Mouse (Mus musculus) testis, adult 10 weeks (tissue): ENCODE results near the gene Zfp933. TPM values are rescaled to one million over a fixed set of nuclear protein-coding genes. Genes with fewer than 3 reads are reported as not detected.

Experiments
- polyA plus RNA-seq: library from polyadenylated mRNA; stranded (reverse); fragments of 350-450 nt; fragmentation: Illumina TruSeq; extraction: RNeasy Lipid Tissue Mini Kit (QIAGEN cat#74804); gene quantifications from one replicate; pipeline ENCODE4 v1.2.3, GENCODE M21; 2014; ENCODE audit warnings: low read depth, low replicate concordance

The Zfp933 gene
- polyA plus RNA-seq = 28.0 TPM

GRCm38 (mm10) chr4:147847614-147848583 lies at the start of gene Zfp933:
Gene Zfp933, minus strand, starts transcription at chr4:147848366.

GRCm38 (mm10) chr4:147868450-147869031 lies 20.4 kb upstream of the Zfp933 start, which contains the start of the genes Miip and Fv1:
Gene Miip, minus strand, starts transcription at chr4:147868816.
Gene Fv1, plus strand, starts transcription at chr4:147868979.

GRCm38 (mm10) chr4:147809292-147809965 lies 38.7 kb downstream of the Zfp933 start, which contains the start of gene Zfp984:
Gene Zfp984, minus strand, starts transcription at chr4:147809788.

Other genes with a start within 250 kb of the Zfp933 start
- 34.5 TPM for gene Zfp979, start 205.9 kb downstream of the Zfp933 start, polyA plus RNA-seq
- gene Zfp534, start 145.8 kb downstream of the Zfp933 start, polyA plus RNA-seq = 5.6 TPM
- gene Zfp984, start 38.6 kb downstream of the Zfp933 start, polyA plus RNA-seq = 11.3 TPM
- gene Miip, start 20.4 kb upstream of the Zfp933 start, polyA plus RNA-seq = 5.1 TPM
- gene Fv1, start 20.6 kb upstream of the Zfp933 start, polyA plus RNA-seq = 6.3 TPM
- 35.9 TPM for gene Mfn2, start 56.3 kb upstream of the Zfp933 start, polyA plus RNA-seq
- gene Plod1, start 88.4 kb upstream of the Zfp933 start, polyA plus RNA-seq = 0.45 TPM
- 5.2 TPM for gene 2510039O18Rik, start 92.5 kb upstream of the Zfp933 start, polyA plus RNA-seq
- not detected for gene Nppb, start 137.4 kb upstream of the Zfp933 start, polyA plus RNA-seq
- gene Nppa, start 152.4 kb upstream of the Zfp933 start, polyA plus RNA-seq = not detected
- 4.0 TPM for gene Clcn6, start 190.5 kb upstream of the Zfp933 start, polyA plus RNA-seq
- gene Mthfr, start 190.7 kb upstream of the Zfp933 start, polyA plus RNA-seq = 2.7 TPM
- gene Agtrap, start 239.7 kb upstream of the Zfp933 start, polyA plus RNA-seq = 8.2 TPM